Mouse (Mus musculus) MEL (cell line): ENCODE results near the gene Plekhh3.

Source experiments
- CHD1 ChIP-seq: IDR thresholded peaks from 2 replicates; pipeline ENCODE4 v1.6.1; 2012; ENCODE audit warnings: low read depth, mild to moderate bottlenecking, inconsistent platforms, low read length, improper control_type of control experiment
- CTCF ChIP-seq, 3 experiments: IDR thresholded peaks in 2 of 3; conservative IDR thresholded peaks in 1 of 3; 2 replicates each; pipeline ENCODE4 v1.5.1; 2011 to 2012; ENCODE audit warnings: low read length in 3 of 3, low read depth in 2 of 3, mild to moderate bottlenecking in 2 of 3, improper control_type of control experiment in 1 of 3, inconsistent platforms in 1 of 3, mixed read lengths in 1 of 3, moderate library complexity in 1 of 3; ENCODE audit not compliant: control insufficient read depth in 1 of 3, insufficient read depth in 1 of 3, poor library complexity in 1 of 3, severe bottlenecking in 1 of 3
- E2F4 ChIP-seq: IDR thresholded peaks from 2 replicates; pipeline ENCODE4 v1.6.1; 2011; ENCODE audit warnings: low read depth, low read length, improper control_type of control experiment, borderline replicate concordance
- EP300 ChIP-seq, 2 experiments: IDR thresholded peaks; 2 replicates each; pipeline ENCODE4 v1.6.1; 2011; ENCODE audit warnings: improper control_type of control experiment in 2 of 2, low read length in 2 of 2, low read depth in 1 of 2, mild to moderate bottlenecking in 1 of 2
- GATA1 ChIP-seq: IDR thresholded peaks from 2 replicates; pipeline ENCODE4 v1.6.1; 2011; ENCODE audit warnings: low read depth, low read length, improper control_type of control experiment
- MAX ChIP-seq: IDR thresholded peaks from 2 replicates; pipeline ENCODE4 v1.6.1; 2011; ENCODE audit warnings: low read length, improper control_type of control experiment
- MAZ ChIP-seq: IDR thresholded peaks from 2 replicates; pipeline ENCODE4 v1.6.1; 2012; ENCODE audit warnings: low read depth, mild to moderate bottlenecking, inconsistent platforms, low read length, improper control_type of control experiment
- MYC ChIP-seq: IDR thresholded peaks from 2 replicates; pipeline ENCODE4 v1.6.1; 2011; ENCODE audit warnings: low read depth, mild to moderate bottlenecking, low read length, improper control_type of control experiment, moderate library complexity
- RAD21 ChIP-seq: IDR thresholded peaks from 2 replicates; pipeline ENCODE4 v1.6.1; 2011; ENCODE audit warnings: mild to moderate bottlenecking, low read depth, low read length, improper control_type of control experiment
- SIN3A ChIP-seq: IDR thresholded peaks from 2 replicates; pipeline ENCODE4 v1.6.1; 2012; ENCODE audit warnings: low read length, improper control_type of control experiment, inconsistent platforms
- UBTF ChIP-seq: IDR thresholded peaks from 2 replicates; pipeline ENCODE4 v1.6.1; 2012; ENCODE audit warnings: low read depth, mild to moderate bottlenecking, inconsistent platforms, low read length, improper control_type of control experiment, moderate library complexity, borderline replicate concordance; ENCODE audit not compliant: insufficient read depth

DNA sequence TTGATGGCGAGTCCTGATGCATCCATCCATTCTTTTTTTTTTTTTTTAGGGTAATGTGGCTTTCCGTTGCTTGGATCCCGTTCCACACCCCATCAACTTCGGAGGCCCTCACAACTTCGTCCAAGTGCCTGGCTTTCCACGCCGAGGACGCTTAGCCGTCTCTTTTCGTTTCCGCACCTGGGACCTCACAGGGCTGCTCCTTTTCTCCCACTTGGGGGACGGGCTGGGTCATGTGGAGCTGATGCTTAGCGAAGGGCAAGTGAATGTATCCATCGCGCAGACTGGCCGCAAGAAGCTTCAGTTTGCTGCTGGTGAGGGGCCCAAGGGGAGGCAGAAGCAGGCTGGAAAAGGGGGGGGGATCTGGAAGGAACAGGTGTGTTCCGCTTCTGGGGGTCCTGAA lies 9.1 kb upstream of the Plekhh3 start:
- no peak for TF ChIP-seq UBTF
- no peak for TF ChIP-seq E2F4
- no peak for TF ChIP-seq MYC
- no peak for TF ChIP-seq CTCF (IDR thresholded peaks at IDR 0.05 in 2 of 3, conservative IDR thresholded peaks at IDR 0.05 in 1 of 3; ENCODE audit: control insufficient read depth in 1 of 3, insufficient read depth in 1 of 3, low read depth in 2 of 3, low read length in 3 of 3, poor library complexity in 1 of 3, severe bottlenecking in 1 of 3)
- no peak for TF ChIP-seq MAZ
- TF ChIP-seq GATA1: no peak
- TF ChIP-seq MAX: no peak
- no peak for TF ChIP-seq RAD21
- TF ChIP-seq EP300 (IDR thresholded peaks at IDR 0.05; ENCODE audit: low read depth in 1 of 2, low read length in 2 of 2): no peak
- no peak for TF ChIP-seq CHD1
- TF ChIP-seq SIN3A: no peak
